Mouse (Mus musculus) heart, adult 18-20 months (tissue): ENCODE measurements around the gene Zfhx3. TPM values are rescaled to one million over a fixed set of nuclear protein-coding genes. Genes with fewer than 3 reads are reported as not detected.

Experiments
- DNase-seq, 2 experiments: peaks; one replicate each; pipeline ENCODE4 v3.0.0; 2021 to 2022; ENCODE audit warnings: mixed read lengths in 1 of 2
- total RNA-seq, 2 experiments: library from RNA; stranded (reverse); gene quantifications; 2 replicates each; pipeline ENCODE4 v1.2.3; 2021

The Zfhx3 gene
- total RNA-seq, 2 experiments from 2014 or later = 6.7 to 7.9 TPM

DNA sequence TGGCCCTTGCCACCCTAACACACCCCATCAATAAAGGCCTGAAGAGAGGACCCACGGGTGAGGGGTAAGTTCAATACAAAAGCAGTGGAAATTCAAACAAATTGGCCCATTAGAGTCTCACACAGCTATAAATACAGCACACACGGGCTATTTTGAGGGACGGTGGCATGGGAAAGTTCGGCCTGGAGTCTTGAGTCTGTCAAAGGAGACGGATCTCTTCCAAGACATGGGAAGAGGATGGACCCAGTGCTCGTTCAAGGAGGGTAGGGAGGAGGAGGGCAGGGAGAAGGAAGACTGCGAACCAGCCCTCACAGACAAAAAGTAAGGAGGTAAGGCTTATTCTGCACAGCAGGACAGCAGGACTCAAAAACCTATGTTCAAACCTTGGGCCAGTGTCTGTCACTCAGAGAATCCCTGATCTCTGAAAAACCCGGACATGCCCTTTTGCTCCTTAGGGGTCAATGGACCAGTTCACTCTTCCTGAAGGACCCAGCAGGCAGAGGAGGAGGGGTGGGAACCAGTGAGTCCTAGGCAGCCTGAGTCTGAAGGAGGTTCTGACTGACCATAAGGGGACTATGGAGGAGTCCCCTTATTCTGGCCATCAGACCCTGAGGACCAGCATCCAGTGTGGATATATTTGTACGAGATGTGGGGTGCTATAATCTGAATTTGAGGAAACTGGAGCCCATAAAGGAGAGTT lies 652.1 kb downstream of the Zfhx3 start:
- no peak for DNase-seq

DNA sequence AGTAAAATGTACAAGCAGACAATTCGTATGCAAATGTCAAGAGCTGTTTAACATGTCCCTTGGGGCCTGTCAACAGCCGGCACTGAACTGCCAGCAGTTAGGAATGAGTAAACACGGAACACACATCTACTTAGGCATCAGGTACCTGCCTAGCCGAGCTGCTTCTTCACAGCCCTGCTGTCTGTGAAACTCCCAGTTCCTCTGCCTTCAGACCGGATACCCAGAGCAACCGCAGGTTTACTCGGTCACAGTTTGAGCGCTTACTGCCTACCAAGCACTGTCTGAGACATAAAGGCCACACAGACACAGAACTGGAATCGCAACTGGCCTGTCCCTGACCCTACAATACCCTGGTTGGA lies 652.6 kb downstream of the Zfhx3 start:
- DNase-seq = no peak

DNA sequence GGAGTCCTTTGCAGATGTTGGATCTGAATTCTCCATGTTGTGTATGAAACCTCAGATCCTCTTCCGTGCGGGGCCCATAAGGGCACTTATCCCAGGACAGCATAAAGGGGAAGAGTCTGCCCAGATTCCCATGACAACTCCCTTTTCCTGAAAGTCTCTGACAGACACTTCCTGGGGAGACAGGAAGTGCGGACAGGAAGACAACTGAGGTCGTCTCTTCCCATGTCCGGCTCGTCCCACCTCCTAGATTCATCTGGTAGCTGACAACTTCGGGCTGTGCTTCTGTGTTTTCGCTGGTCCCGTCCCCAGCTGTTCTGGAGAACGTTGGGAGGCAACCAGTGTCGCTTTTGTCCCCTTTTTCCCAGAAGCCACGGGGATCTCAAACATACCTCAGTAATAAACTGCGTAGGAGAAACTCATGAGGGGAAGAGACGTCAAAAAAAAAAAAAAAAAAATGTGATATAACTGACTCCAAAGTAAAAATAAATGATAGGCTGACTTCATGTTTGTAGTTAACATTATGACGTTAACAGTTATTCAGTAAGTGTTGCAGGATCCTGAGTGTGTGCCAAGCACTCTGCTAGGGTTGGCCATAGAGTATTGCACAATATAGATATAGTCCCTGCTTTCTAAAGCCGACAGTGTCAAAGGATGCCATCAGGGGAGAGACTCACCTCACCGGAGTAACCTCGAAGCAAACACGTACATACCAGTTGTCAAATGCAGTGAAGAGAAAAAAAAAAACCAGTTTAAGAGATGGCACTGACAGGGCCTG lies 653.5 kb downstream of the Zfhx3 start:
- DNase-seq = peak; percentile 38 to 65

DNA sequence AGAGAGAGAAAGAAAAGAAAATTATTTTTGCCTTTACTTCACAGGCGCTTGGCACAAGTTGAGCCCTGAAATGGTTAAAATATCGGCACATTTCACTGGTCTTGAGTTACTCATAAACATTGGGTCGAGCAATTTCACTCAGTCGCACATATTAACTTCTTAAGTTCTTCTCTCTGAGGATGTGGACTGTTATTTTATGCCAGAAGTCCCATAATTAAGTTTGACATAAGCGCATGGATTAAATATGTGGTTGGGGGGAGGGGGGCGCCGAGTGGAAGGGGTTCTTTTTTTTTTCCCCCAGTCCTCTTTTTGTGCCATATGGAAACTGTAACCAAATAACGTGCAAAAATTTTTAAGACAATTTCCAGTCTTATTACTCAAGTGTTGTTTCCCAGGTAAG lies 656.6 kb downstream of the Zfhx3 start:
- DNase-seq = no peak

DNA sequence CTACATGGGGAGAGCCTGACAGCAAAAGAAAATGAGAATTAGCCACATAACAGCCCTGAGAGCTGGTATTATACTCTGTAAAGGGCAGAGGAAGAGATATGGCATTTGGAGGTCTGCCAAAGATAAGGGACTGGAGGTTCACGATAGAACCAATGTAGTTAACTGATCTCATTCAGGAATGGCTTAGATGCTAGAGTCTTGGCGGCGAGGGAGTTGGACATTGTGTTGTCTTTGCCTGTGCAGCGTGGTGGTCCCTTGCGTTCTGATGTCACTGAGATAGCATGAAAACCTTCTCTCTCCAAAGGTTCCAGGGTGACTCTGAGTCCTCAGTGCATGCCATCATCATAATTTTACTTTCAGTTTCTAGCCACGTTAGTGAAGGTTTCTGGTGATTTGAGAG lies 657.1 kb downstream of the Zfhx3 start:
- no peak for DNase-seq

DNA sequence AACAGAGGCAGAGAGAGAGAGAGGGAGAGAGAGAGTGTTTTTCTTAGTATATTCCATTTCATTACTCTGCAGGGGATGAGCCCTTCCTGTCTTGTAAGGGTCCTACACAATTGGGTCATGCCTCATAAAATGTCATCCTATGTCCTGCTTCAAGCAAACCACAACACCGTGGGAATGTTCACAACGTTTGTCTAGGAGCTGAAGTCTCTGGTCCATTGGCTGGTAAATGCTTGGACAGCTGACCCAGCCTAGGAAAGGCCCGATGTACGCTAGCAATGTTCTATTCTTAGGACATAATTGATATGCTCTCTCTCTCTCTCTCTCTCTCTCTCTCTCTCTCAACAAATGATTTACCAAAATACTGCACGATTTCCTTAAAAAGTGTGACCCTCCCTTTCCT lies 666.2 kb downstream of the Zfhx3 start:
- DNase-seq = no peak

DNA sequence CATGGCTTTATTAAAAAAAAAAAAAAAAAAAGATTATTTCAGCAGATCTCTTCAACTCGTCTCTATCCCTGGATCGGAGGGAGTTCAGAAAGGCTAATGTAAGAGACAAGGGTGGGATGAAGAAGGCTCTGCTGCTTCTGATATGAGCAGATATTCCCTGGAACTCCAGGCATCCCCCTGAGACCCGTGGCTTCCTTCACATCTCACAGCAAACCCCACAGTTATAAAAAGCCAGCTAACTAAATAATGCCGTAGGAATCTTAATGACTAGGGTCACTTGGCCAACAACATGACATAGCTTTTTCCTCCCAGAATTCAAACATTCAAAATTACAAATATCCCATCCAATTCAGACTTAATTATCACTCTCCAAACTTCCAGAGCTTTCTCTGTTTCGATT lies 666.7 kb downstream of the Zfhx3 start:
- no peak for DNase-seq

DNA sequence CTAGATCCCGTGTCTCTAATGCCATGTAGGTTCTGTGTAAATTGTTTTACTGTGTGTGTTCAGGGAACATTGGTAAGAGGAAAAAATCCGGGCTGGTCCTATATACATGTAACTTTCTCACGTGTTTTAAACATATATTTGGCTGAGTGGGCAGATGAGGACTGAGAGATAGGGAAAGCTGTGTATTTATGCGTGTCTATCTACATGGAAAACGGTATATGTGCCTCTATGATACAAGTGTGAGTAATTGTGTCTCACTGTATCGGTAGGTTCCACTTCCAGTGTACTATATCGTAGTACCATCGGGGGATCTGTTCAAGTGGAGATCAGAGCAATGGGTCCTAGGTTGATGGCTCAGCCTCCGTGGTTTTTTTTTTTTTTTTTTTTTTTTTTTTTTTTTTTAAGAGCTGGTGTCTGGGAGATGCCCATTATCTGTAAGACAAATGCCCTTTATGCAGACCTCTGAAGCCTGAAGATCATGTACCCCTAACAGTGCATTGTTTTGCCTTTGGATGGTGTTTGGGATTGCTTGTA lies 668.8 kb downstream of the Zfhx3 start:
- DNase-seq = no peak

DNA sequence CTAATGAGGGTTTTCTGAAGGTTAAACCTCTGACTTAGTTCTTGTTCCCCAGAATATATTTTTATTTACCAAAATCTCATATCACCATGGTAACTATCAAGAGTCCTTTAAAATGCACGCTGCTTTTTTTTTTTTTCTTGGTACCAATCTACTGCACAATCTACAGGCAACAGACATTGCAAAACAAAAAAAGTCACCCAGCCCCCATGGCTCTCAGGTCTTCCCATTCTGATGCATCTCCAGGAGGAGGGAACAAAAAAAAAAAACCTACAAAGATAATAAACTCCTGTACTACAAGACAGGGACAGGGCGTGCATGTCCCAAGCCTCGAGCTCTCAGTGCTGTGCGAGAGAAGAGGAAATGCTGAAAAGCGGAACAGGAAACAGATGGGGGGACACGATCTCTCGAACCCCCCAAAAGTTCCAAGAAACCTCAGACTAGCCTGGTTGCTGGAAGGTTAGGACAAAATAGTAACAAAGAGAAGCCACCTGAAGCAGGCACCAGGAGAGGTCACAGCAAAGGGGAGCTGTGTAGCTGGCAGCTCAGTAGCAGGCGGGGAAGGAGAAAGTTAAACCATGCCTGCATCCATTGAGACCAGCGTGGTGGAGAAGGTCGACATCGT lies 669.5 kb downstream of the Zfhx3 start:
- DNase-seq = peak; percentile 30 to 63

DNA sequence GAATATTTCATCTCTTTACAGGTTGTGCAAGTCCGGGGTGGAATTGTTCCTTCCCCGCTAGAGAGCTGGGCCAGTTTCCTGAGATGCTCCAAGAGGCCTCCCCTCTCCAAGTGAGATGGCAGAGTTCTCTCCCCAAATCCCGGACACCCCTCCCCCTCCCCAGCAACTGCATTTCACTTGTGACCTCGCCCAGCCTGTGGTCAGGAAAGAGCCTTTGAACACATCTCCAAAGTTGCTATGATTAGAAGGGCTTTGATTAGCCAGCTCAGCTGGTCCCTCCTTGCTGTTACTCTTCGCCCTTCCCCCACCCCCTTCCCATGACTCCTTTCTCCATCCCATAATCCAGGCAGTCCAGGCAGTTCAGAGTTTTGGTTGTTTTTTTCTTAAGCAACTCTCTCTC lies 670.4 kb downstream of the Zfhx3 start:
- DNase-seq = peak; percentile 17 to 28

DNA sequence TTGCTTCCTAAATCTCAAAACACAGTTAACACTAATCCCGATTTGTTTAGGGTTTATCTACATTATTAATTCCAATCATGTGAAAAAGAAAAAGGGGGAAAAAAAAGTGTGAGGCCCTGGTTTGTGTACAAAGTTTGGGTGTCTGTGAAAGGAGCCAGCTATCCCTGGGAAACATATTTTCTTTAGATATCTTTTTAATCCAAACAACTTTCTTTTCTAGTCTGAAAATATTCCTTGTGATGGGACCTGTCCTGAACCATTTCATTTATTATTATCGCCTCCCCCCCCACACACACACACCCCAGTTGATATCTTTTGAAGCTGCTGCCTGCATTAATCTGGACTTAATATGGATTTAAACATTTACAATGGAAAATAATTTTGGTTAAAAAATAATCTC lies 670.8 kb downstream of the Zfhx3 start:
- DNase-seq = no peak

DNA sequence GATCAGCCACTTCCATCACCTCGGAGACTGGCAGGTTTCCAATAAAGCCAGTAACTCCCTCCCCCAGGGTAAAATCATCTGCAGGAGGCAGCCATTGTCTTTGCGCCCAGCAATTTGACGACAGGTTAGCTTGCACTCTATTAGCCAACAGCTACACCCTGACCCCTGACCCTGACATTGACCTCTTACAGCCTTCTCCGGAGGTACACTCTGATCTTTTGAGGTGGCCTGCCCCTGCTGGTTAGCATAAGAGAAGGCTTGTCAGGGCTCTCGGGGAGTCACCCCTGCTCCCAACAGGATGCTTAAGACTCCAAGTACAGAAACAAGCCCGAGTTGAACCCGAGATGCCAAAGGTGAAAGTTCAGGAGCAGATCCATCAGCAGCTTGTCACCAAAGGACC lies 678.9 kb downstream of the Zfhx3 start:
- DNase-seq = no peak

DNA sequence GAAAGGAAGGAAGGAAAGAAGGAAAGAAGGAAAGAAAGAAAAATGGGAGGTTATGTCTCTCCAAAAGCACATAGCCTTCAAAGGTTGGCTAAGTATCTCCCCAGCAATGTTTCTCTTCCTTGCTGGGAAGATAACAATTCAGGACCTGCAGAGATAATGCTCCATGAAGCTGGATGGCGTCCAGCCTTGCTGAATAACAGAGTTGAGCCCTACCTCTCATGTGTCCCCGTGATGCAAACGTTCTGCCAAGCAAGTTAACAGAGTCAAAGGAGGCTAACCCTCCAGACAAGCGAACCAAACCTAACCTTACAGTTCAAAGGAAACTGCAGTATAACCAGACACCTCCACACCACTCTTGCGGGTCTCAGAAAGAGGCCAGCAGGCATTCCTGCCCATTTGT lies 681.2 kb downstream of the Zfhx3 start:
- DNase-seq = no peak

DNA sequence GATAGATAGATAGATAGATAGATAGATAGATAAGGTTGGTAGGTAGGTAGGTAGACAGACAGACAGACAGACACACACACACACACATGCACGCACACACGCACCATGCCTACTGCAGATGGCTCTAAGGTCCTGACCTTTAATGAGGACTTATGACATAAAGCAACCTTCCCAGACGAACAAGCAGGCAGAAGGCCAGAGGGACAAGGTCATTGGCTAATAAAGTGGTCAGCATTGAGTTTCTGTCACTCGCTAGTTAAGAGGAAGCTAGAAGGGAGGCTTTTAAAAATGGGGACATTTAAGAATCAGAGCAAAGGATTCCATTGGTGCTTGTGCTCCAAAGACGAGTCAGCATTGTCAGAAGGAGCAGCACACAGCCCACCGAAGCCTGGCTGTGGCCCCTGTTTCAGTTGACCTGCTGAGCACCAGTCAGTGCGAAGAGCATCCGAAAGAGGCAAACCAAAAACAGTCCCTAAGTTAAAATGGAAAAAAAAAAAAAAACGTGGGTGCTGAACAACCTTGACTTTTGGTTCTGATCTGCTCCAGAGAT lies 683.2 kb downstream of the Zfhx3 start:
- no peak for DNase-seq

DNA sequence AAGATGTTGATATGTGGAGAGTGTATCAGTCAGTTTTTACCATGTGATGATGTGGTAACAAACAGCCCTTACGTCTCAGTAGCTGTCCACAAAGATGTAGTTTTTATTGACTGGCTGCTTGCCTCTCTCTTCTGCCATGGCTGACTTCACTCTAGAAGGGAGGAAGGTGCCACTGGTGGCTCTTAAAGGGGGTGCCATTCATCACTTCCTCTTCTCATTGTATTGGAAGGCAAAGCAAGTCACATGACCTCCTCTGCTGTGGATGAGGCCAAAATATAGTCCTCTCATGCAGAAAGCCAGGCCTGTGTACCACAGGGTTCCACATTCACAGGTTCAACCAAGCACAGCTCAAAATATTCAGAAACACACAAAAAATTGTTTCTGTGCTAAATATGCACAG lies 688.6 kb downstream of the Zfhx3 start:
- DNase-seq = no peak

DNA sequence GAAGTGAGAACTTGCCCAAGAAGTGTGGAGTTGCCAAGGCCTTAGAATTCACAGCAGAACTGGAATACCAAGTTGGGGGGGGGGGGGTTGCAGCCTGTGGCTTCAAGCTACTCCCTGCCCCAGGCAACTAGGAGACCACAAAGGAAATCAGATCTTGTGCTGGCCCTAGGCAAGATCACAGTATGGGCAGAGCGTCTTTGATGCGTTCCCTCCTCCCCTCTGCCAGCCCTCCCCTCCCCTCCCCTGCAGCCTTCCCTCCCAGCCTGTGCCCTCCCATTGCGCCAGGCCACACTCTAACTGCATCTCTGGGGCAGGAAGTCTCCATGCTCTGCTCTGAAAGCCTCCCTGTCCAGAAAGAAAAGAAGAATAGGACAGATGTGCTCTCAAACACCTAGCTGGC lies 691.8 kb downstream of the Zfhx3 start:
- no peak for DNase-seq

DNA sequence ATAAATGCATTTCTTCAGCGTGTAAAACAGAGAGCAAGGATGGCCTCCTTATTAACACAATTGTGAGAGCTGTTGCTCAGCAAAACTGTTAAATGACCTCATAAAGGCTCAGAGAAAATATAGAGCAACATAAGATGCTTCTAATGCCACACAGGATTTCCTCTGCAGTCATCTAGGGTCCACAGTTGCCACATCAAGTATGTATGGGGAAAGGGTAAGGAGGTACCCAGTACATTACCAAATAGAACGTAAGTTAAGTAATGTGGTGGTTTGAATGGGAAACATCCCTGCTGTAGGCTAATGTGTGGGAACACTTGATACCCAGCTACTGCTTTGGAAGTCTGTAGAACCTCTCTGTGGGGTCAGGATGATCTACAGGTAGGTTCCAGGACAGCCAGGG lies 695.4 kb downstream of the Zfhx3 start:
- no peak for DNase-seq

DNA sequence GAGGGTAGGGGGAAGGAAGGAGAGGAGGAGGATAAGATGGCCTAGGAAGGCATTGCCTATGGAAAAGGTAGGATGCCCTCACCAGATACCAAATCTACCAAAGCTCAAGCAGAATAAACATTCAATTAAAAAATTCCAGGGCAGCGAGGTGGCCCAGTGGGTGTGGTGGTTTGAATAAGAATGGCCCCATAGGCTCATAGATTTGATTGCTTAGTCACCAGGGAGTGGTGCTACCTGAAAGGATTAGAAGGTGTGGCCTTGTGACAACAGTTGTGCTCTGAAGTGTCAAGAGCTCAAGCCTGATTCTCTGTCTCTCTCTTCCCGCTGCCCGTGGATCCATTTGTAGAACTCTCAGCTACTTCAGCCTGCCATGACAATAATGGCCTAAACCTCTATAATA lies 703.2 kb downstream of the Zfhx3 start:
- DNase-seq = no peak

DNA sequence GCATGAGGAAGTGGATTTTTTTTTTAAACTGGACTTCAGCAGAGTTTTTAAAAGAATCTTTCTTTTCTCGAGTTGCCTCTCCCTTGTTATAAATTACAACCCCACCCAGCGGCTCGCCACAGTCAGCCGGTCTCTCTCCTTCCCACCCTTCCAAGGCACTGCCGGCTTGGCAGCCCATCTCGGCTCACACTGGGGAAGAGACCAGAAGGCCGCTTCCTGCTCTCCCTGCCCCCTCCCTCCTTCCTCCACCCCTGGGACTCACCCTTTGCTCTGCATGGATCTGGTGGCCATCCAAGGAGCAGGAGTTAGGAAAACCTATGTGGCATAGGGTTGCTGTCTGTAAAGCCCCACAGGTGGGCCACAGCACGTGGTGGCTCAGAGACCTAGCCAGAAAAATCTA lies 705.1 kb downstream of the Zfhx3 start:
- peak; percentile 52 to 67 for DNase-seq

DNA sequence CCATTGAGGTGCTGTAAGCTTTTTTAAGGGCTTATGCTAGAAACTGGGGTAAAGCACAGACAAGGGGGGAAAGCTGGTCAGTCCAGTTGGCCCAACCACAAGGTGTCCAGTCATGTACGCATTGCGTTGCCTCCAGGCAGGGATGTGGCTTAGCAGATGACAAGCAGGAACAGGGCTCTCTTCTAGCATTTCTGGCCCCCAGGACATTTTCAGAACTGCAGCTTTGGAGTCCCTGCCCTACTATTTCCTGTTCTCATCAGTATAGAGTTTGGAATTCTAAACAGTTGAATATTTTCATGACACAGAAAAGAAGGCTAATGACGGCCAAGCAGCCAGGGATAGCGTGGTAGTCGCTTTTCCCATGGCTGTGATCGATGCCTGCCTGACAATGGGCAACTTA lies 706.5 kb downstream of the Zfhx3 start:
- no peak for DNase-seq

DNA sequence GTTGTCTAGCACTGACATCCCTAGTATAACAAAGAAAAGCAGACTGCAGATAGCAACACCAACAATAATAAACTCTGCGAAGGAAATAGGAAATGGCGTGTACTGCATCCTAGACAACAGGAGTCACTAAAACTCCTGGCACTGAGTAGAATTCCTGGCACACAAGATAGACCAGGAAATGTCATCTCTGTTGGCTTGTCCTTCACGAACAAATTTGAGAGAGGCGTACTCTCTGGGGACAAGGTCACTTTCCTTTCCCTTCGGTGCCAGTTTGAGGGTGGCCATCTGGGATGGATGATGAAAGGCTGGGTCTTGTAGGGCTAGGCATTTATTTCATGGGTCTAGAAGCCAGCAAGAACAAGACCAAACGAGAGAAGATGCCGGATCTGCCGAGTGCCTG lies 708.4 kb downstream of the Zfhx3 start:
- DNase-seq = no peak

DNA sequence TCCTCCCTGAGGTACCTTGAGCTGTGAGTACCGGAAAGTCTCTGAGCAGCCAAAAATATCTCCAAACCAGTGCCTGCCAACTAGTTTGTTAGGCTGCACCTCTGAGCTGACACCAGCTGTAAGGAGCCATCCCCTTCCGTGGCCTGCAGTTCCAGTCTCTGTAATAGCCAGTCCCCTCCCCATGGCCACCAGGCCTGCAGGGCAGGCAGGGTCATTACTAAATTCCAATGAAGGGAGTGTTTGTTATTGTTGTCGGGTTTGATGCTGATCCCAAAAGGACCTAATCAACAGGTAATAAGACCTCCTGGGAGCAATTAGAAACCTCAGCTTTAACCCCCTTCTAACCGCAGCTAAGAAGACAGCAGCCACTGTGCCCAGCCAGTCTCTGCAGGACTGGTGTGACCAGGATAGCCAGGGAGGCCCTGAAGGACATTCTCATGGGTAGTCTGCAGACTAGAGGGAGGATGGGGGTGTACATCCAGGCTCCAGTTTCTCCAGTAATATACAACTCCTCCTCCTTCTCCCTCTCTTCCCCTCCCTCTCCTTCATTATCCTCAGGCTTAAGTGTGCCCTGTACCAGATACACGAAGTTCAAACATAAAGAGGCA lies 719.1 kb downstream of the Zfhx3 start:
- DNase-seq = no peak

DNA sequence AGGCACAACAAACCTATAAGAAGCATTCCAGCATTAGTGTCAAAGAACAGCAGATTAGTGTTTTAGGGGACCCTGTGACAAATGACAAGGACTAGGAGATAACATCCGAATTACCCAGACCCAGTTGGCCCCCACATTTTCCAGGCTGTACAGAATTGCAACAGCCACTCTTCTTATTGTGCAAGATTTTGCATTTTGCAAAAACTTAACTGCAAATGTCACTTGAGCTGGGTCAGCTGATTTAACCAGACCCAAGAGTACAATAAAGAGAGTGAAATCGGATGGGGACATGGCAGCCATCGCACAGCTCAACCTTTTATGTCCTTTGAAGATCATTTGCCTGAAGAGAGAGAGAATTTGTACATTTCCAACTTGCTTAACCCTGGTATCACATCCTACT lies 720.3 kb downstream of the Zfhx3 start:
- DNase-seq = no peak
